Mouse (Mus musculus): ENCODE data around the gene Olfr1425. TPM values are rescaled to one million over a fixed set of nuclear protein-coding genes. Genes with fewer than 3 reads are reported as not detected.

Gene Olfr1425
- not detected for polyA plus RNA-seq (2014; fragmentation: Illumina TruSeq; extraction: RNeasy Lipid Tissue Mini Kit (QIAGEN cat#74804); ENCODE audit: low read depth, low replicate concordance)

GRCm38 (mm10) chr19:12077631-12078030, at the start of gene Olfr1425:
Gene Olfr1425 (minus strand): TSS chr19:12077731.

GRCm38 (mm10) chr19:12123103-12123502, 45.6 kb upstream of the Olfr1425 start, which contains the start of gene Olfr76:
Gene Olfr76 (minus strand): TSS chr19:12123203.

GRCm38 (mm10) chr19:12115797-12116196, 38.3 kb upstream of the Olfr1425 start, which contains the start of gene Olfr1428:
Gene Olfr1428 (minus strand): TSS chr19:12115897.

GRCm38 (mm10) chr19:12103234-12103633, 25.7 kb upstream of the Olfr1425 start, which contains the start of gene Olfr1427:
Gene Olfr1427 (minus strand): TSS chr19:12103334.

DNA sequence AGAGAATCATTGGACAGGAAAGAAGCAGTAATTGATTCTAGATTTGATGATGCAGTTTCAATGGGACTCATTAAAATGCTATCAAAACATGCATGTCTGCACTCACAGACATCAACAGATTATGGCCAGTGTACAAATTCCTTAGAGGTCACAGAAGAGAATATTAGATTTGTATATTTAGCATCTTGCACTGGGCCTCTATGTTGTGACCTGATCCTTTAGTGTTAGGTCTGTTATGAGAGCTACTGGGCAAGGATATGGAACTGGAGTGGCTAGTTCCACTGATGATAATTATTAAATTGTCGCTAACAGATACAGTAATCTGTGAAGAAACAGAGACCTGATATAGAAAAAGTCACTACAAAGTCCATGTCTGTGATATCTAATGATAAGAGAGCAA, 14.4 kb upstream of the Olfr1425 start, which contains the start of gene Olfr1426:
TSS of gene Olfr1426 (minus strand) at position 101 of the 400 bp plus-strand sequence.

DNA sequence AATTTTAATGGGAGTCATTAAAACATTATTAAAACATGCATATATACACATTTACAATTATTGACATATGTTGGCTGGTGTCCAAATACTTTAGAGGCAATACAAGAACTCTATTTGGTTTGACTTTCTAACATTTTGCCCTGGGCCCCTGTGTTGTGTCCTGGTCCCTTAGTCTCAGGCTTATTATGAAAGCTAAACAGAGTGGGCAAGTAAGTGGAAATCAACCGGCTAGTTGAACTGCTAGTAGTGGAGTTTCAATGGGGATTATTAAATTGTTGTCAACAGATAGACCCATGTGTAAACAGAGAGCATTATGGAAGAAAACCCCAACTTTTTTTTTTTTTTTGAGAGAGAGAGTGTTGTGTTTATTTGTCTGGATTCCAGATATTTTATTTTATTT, 14.9 kb downstream of the Olfr1425 start, which contains the start of gene Olfr1424:
TSS of gene Olfr1424 (minus strand) at position 101 of the 400 bp plus-strand sequence.

DNA sequence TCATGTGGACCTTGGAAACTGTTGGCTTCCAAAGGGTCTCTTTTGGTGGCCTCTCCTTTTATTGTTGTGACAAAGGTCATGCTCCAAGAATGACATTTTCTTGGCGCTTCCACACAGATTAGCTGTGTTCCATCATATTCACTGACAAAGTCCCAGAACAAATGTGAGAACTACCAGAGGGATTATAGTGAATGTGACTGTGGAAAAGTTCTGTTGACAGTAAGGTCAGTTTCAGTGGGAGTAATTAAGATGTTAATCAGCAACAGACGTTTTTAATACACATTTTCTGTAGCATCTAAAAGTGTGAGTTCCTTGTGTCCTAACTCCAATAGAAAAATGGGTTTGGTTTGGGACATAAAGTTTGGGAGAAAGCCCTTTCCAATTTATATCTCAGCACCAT, 36.3 kb downstream of the Olfr1425 start, which contains the start of gene Olfr1423:
TSS of gene Olfr1423 (minus strand) at position 101 of the 400 bp plus-strand sequence.

Other genes starting within 250 kb of the Olfr1425 start
- not detected for gene Olfr1417, start 238.5 kb downstream of the Olfr1425 start, polyA plus RNA-seq (2014; fragmentation: Illumina TruSeq; extraction: RNeasy Lipid Tissue Mini Kit (QIAGEN cat#74804); ENCODE audit: low read depth, low replicate concordance)
- gene Olfr1418, start 216.7 kb downstream of the Olfr1425 start, polyA plus RNA-seq (2014; fragmentation: Illumina TruSeq; extraction: RNeasy Lipid Tissue Mini Kit (QIAGEN cat#74804); ENCODE audit: low read depth, low replicate concordance), result not detected
- gene Olfr1419, start 202.6 kb downstream of the Olfr1425 start, polyA plus RNA-seq (2014; fragmentation: Illumina TruSeq; extraction: RNeasy Lipid Tissue Mini Kit (QIAGEN cat#74804); ENCODE audit: low read depth, low replicate concordance), result not detected
- gene Olfr1420, start 191.2 kb downstream of the Olfr1425 start, polyA plus RNA-seq (2014; fragmentation: Illumina TruSeq; extraction: RNeasy Lipid Tissue Mini Kit (QIAGEN cat#74804); ENCODE audit: low read depth, low replicate concordance), result not detected
- gene Patl1, start 165.3 kb downstream of the Olfr1425 start, polyA plus RNA-seq (2014; fragmentation: Illumina TruSeq; extraction: RNeasy Lipid Tissue Mini Kit (QIAGEN cat#74804); ENCODE audit: low read depth, low replicate concordance), result 39.1 TPM
- 51.8 TPM for gene Osbp, start 111.8 kb downstream of the Olfr1425 start, polyA plus RNA-seq (2014; fragmentation: Illumina TruSeq; extraction: RNeasy Lipid Tissue Mini Kit (QIAGEN cat#74804); ENCODE audit: low read depth, low replicate concordance)
- gene Olfr1423, start 36.4 kb downstream of the Olfr1425 start, polyA plus RNA-seq (2014; fragmentation: Illumina TruSeq; extraction: RNeasy Lipid Tissue Mini Kit (QIAGEN cat#74804); ENCODE audit: low read depth, low replicate concordance), result not detected
- gene Olfr1424, start 15.0 kb downstream of the Olfr1425 start, polyA plus RNA-seq (2014; fragmentation: Illumina TruSeq; extraction: RNeasy Lipid Tissue Mini Kit (QIAGEN cat#74804); ENCODE audit: low read depth, low replicate concordance), result not detected
- not detected for gene Olfr1426, start 14.3 kb upstream of the Olfr1425 start, polyA plus RNA-seq (2014; fragmentation: Illumina TruSeq; extraction: RNeasy Lipid Tissue Mini Kit (QIAGEN cat#74804); ENCODE audit: low read depth, low replicate concordance)
- not detected for gene Olfr1427, start 25.6 kb upstream of the Olfr1425 start, polyA plus RNA-seq (2014; fragmentation: Illumina TruSeq; extraction: RNeasy Lipid Tissue Mini Kit (QIAGEN cat#74804); ENCODE audit: low read depth, low replicate concordance)
- not detected for gene Olfr1428, start 38.2 kb upstream of the Olfr1425 start, polyA plus RNA-seq (2014; fragmentation: Illumina TruSeq; extraction: RNeasy Lipid Tissue Mini Kit (QIAGEN cat#74804); ENCODE audit: low read depth, low replicate concordance)
- gene Olfr76, start 45.5 kb upstream of the Olfr1425 start, polyA plus RNA-seq (2014; fragmentation: Illumina TruSeq; extraction: RNeasy Lipid Tissue Mini Kit (QIAGEN cat#74804); ENCODE audit: low read depth, low replicate concordance), result not detected
- not detected for gene Olfr1555-ps1, start 92.4 kb upstream of the Olfr1425 start, polyA plus RNA-seq (2014; fragmentation: Illumina TruSeq; extraction: RNeasy Lipid Tissue Mini Kit (QIAGEN cat#74804); ENCODE audit: low read depth, low replicate concordance)
- not detected for gene Olfr1431, start 122.9 kb upstream of the Olfr1425 start, polyA plus RNA-seq (2014; fragmentation: Illumina TruSeq; extraction: RNeasy Lipid Tissue Mini Kit (QIAGEN cat#74804); ENCODE audit: low read depth, low replicate concordance)
- not detected for gene Olfr1432, start 154.9 kb upstream of the Olfr1425 start, polyA plus RNA-seq (2014; fragmentation: Illumina TruSeq; extraction: RNeasy Lipid Tissue Mini Kit (QIAGEN cat#74804); ENCODE audit: low read depth, low replicate concordance)
- gene Olfr262, start 163.9 kb upstream of the Olfr1425 start, polyA plus RNA-seq (2014; fragmentation: Illumina TruSeq; extraction: RNeasy Lipid Tissue Mini Kit (QIAGEN cat#74804); ENCODE audit: low read depth, low replicate concordance), result not detected
- not detected for gene Olfr235, start 183.3 kb upstream of the Olfr1425 start, polyA plus RNA-seq (2014; fragmentation: Illumina TruSeq; extraction: RNeasy Lipid Tissue Mini Kit (QIAGEN cat#74804); ENCODE audit: low read depth, low replicate concordance)
- gene Olfr1434, start 202.1 kb upstream of the Olfr1425 start, polyA plus RNA-seq (2014; fragmentation: Illumina TruSeq; extraction: RNeasy Lipid Tissue Mini Kit (QIAGEN cat#74804); ENCODE audit: low read depth, low replicate concordance), result not detected
- not detected for gene Olfr1436, start 221.4 kb upstream of the Olfr1425 start, polyA plus RNA-seq (2014; fragmentation: Illumina TruSeq; extraction: RNeasy Lipid Tissue Mini Kit (QIAGEN cat#74804); ENCODE audit: low read depth, low replicate concordance)
- gene Olfr1437, start 247.4 kb upstream of the Olfr1425 start, polyA plus RNA-seq (2014; fragmentation: Illumina TruSeq; extraction: RNeasy Lipid Tissue Mini Kit (QIAGEN cat#74804); ENCODE audit: low read depth, low replicate concordance), result not detected

All from adrenal gland, adult 10 weeks (tissue).